Mouse (Mus musculus): Measurements from ENCODE around the gene Itgam. TPM values are rescaled to one million over a fixed set of nuclear protein-coding genes. Genes with fewer than 3 reads are reported as not detected.

The Itgam gene
- total RNA-seq, 2 experiments from 2014 or later = 4.4 to 7.8 TPM

DNA sequence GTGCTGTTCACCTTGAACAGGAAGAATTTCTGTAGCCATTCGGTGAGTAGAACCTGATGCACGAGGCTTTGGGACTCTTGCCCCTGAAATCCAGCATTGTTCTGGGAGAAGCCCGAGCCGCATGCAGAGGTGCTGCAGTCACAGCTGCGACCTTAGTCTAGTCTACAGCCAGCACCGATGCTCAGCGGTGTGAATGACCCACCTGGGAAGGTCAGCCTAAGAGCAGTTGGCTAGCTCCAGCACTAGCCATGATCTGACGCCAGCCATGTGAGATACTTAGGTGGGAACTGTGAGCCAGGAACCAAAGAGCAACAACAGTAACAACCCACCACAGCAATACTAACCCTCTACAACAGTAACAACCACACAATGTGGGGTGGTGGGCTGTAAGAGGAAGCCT is 4.6 kb upstream of the Itgam start:
- DNase-seq = no peak

DNA sequence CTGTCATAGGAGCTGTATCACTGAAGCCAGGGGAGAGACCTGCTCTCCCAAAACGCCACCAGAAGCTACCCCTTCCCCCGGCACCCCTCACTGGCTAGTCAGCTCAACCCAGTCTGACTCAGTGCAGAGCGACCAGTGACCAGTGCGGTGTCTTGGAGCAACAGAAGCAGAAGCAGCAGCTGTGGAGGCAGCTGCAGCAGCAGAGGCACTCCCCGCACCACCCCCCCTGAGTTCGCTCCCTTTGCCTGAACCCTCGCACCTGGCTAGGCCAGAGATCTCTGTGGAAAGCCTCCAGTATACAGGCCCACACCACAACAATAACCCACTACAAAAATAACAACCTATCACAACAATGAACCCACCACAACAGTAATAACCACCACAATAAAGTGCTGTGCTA is 3.9 kb upstream of the Itgam start:
- DNase-seq = no peak

- no peak for DNase-seq
Observed at GRCm38 (mm10) chr7:128059091-128059490, 3.3 kb upstream of the Itgam start.

GRCm38 (mm10) chr7:128063211-128063781 is 856 bp downstream of the Itgam start:
- no peak for DNase-seq

GRCm38 (mm10) chr7:128065547-128065946 is 3.1 kb downstream of the Itgam start:
- DNase-seq = no peak

DNA sequence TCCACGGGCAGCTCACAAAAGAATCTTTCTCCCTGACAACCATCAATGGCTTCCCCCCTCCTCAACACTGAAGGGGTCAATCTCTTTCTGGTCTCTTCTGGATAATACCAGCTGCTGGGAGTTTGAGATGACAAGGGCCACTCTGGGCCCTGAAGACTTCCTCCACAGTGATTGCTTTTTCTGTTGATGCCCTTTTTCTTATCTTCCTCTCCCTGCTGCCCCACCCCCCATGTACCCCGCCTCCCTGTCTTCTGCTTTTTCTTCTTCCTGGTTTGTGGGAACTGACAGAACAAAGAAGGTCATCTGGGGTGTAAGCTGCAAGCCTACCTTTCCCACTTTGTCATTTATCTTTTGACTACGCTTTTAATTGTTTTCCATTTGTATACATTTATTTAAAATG is 5.4 kb downstream of the Itgam start:
- DNase-seq = peak in 1 of 2 experiments; percentile 26

- no peak for DNase-seq
Observed at GRCm38 (mm10) chr7:128069844-128070243, 7.4 kb downstream of the Itgam start.

GRCm38 (mm10) chr7:128071816-128072215 is 9.4 kb downstream of the Itgam start:
- no peak for DNase-seq

DNA sequence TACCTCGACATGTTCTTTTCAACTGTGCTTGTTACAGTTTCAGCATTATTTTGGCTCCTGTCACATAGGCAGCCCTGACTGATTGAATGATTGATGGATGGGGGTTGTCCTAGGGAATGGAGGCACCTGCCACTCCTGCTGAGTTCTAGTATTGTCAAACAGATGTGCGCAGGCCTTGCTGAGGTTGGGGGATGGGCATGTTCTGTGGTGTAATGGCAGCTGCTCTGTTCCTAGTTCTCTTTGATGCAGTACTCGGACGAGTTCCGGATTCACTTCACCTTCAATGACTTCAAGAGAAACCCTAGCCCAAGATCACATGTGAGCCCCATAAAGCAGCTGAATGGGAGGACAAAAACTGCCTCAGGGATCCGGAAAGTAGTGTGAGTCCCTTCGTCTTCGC is 17.6 kb downstream of the Itgam start:
- DNase-seq = no peak

GRCm38 (mm10) chr7:128089141-128089540 is 26.7 kb downstream of the Itgam start:
- peak in 1 of 2 experiments; percentile 23 for DNase-seq

- DNase-seq = no peak
Observed at GRCm38 (mm10) chr7:128098135-128098534, 35.7 kb downstream of the Itgam start.

DNA sequence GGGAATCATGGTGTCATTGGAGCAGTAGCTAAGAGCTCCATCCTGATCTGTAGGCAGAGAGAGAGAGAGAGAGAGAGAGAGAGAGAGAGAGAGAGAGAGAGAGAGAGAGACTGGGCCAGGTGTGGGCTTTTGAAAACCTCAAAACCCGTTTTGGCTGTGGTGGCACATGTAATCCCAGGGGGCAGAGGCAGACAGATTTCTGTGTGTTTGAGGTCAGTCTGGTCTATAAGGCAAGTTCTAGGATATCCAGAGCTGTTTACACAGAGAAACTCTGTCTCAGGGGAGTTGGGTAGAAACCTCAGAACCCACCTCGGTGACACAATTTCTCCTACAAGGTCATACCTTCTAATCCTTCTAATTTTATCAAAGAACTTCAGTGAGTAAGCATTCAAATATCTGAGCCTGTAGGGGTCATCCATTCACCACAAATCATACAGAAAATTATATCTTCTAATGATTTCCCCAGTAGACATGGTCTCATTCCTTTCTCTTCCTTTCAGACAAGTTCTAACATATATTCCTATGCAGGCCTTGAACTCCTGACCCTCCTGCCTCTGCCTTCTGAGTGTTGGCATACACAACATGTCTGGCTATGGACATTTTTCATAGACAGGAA is 38.4 kb downstream of the Itgam start:
- DNase-seq = no peak

GRCm38 (mm10) chr7:128105246-128105645 is 42.8 kb downstream of the Itgam start:
- no peak for DNase-seq

GRCm38 (mm10) chr7:128107462-128107861 is 45.0 kb downstream of the Itgam start:
- no peak for DNase-seq

GRCm38 (mm10) chr7:128110314-128110713 is 47.9 kb downstream of the Itgam start:
- no peak for DNase-seq

DNA sequence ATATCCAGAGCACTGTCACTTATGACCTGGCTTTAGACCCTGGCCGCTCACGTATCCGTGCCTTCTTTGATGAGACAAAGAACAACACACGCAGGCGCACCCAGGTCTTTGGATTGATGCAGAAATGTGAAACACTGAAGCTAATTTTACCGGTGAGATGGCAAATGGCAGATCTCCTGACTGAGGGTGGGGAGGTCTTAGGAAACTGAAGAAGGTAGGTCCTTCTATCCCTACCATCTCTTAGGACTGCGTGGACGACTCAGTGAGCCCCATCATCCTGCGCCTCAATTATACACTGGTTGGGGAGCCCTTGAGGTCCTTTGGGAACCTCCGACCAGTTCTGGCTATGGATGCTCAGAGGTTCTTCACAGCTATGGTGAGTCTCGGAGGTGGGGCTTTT is 49.7 kb downstream of the Itgam start:
- DNase-seq = no peak

- DNase-seq = no peak
Observed at GRCm38 (mm10) chr7:128114371-128115105, 52.1 kb downstream of the Itgam start.

DNA sequence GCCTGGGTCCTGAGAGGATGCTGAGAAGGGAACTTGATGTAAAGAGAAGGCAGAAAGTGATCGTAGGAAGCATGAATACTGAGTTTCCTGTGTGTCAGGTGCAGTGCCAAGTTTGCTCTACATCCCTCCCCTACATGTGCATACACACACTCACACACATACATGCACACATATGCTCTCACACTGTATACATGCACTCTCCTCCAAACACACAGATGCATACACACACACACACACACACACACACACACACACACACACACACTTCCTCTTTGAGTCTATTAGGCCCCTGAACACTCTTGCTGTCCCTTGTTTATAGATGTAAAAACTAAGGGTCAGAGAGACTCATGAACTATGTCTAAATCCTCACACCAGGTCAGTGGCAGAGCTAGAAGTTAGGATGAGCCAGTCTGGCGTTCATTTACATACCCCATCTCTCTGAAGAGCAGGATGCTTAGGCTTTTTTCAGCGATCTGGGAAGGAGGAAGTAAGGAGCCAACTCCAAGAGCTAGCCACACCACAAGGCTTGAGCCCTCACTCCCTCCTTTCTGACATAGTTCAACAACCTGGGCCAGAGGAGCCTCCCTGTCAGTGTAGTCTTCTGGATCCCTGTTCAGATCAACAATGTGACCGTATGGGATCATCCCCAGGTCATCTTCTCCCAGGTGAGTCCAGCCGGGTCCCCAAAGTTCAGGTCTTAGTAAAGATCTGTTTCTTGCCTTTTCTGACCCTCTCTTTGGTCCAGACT is 52.9 kb downstream of the Itgam start:
- DNase-seq = no peak

- no peak for DNase-seq
Observed at GRCm38 (mm10) chr7:128116396-128116795, 54.0 kb downstream of the Itgam start.

GRCm38 (mm10) chr7:128119726-128120490 is 57.5 kb downstream of the Itgam start:
- DNase-seq = no peak

DNA sequence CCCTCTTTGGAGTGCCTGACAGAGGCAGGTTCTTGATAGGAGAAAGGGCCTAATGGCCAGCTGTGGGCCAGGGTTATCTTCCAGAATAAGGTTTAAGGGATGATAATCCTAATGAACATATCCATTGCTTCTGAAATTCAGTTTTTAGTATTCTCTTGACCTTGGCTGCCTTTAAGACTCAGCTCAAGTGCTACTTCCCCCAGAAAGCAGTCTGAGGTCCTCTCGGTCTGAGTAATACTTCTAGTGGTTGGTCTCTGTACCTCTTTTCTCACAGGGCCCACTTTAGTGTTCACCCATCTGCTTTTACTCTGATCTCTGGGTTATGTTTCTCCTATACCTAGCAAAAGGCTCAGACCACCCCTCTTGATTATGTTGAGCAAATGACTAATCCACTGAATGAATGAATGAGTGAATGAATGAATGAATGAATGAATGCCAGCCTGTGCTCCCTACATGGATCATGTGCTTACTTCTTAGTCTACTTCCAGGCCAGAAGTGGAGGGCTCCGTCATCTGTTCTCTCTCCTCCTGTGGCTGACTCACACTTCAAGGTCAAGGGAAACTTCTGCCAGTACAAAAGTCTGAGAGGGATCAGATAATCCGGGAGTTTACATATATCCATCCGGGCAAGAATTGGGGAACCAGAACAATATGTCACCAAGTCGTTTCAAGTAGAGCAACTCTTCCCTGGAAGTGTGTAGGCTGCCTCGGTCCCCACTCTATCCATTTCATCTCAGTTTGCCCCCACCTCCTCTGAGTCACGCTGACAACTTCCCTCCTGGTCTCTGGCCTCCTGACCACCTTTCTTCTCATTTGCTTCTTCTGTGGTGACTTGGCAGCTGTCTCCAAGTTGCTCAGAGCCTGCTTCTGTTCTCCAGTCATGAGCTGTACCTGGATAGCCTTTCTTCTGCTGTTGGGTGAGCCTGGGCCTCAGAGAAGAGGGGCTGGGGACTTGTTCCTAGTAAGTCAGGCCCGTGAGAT is 66.6 kb downstream of the Itgam start, which contains the start of gene Itgax:
Gene Itgax, plus strand, starts transcription at position 807 of the 980 bp plus-strand sequence.
- DNase-seq = peak; percentile 23 to 55

Data from adrenal gland, postnatal 36 days (tissue).